Mouse (Mus musculus): ENCODE data around the gene Dcx.

The Dcx gene

DNA sequence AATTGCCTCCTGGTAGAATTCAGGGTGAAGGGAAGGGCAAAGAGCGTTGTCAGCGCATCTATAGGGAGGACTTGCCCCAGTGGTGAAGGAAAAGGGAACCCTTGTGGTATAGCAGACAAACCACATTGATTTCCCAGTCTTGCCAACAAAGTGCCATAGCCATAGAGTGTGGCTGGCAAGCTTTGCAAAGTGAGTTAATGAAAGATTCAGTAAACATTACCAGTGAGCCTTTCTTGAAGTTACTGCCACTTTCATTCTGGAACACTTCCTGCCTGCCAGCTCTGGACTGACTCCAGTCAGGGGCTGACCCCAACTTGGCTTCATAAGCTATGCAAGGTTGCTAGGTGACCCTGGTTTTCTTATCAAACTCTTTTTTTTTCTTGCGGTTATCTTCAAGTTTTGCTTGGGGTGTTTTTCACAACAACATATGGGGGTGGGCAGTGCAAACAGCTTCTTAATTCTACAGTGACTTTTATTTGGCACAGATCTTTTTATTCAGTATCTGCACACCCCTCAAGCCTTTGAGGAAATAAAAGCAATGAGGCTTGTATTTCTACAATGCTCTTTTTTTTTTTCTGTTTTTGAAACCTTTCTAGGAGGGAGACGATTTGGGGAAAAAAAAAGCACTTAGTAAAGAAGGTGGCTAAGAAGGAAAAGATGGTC lies 51.2 kb downstream of the Dcx start:
- TF ChIP-seq GATA4 (IDR thresholded peaks at IDR 0.05; ENCODE audit: insufficient replicate concordance, low read length) = no peak

DNA sequence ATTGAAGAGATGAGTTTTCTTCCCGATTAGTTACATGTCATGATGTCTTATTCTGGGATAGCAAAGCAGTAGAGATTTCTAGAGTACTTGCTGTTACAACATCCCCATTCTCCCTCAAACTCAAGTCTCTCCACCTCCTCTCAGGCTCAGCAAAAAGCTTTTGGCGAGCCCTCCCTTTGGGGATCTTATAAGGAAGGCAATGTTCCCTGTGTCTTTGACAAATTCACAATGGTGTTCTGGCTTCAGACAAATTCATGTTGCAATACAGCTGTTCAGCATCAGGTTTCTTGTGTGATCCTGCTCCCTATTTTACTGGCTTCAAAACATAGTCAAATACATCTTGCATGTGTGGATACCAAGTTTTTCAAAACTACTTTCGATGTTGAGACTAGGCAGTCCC lies 53.5 kb downstream of the Dcx start:
- TF ChIP-seq GATA4 (IDR thresholded peaks at IDR 0.05; ENCODE audit: insufficient replicate concordance, low read length) = no peak

GRCm38 (mm10) chrX:143867129-143867664 lies 65.9 kb downstream of the Dcx start:
- no peak for TF ChIP-seq GATA4 (IDR thresholded peaks at IDR 0.05; ENCODE audit: insufficient replicate concordance, low read length)

GRCm38 (mm10) chrX:143851351-143851750 lies 81.8 kb downstream of the Dcx start:
- no peak for TF ChIP-seq GATA4 (IDR thresholded peaks at IDR 0.05; ENCODE audit: insufficient replicate concordance, low read length)

DNA sequence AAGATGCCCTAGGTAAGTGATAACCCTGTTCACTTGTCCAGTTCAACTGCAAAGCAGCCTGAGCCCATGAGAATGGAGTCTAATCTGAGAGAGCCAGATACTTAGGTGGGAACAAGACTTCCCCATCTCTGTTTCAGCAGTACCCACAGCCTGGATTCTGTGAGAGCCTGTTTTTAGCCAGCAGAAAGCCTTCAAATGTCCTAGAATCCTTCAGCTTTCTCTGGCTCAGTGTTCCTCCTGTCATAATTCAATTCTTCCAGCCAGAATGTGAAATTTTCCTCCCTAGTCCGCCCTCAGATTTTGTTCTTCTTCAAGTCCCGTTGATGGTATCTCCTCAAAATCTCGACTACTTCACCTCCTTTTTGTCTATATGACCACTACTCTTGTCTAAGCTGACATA lies 83.1 kb downstream of the Dcx start:
- no peak for TF ChIP-seq GATA4 (IDR thresholded peaks at IDR 0.05; ENCODE audit: insufficient replicate concordance, low read length)

- no peak for TF ChIP-seq GATA4 (IDR thresholded peaks at IDR 0.05; ENCODE audit: insufficient replicate concordance, low read length)
Measured at GRCm38 (mm10) chrX:143846637-143847036, 86.5 kb downstream of the Dcx start.

DNA sequence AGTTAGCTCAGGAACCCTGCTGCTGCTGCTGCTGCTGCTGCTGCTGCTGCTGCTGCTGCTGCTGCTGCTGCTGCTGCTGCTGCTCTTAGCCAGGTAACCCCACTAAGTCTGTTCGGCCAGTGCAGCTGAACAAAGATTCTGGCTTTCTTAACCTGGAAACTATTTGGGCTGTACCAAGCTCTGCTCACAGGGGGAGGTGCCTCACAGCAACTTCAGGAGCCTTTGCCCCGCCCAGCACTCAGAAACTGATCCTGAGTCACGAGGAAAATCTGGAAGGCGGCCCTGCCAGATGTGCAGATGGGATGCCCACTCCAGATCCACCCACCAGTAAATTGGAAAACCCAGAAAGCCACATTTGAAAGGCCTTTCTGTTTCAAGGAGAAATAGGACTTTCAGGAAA lies 105.9 kb downstream of the Dcx start, which contains the start of gene Capn6:
Gene Capn6 (minus strand): TSS at position 203 of the 400 bp plus-strand sequence.
- no peak for TF ChIP-seq GATA4 (IDR thresholded peaks at IDR 0.05; ENCODE audit: insufficient replicate concordance, low read length)

- TF ChIP-seq GATA4 (IDR thresholded peaks at IDR 0.05; ENCODE audit: insufficient replicate concordance, low read length) = no peak
Measured at GRCm38 (mm10) chrX:143826521-143826920, 106.6 kb downstream of the Dcx start.

DNA sequence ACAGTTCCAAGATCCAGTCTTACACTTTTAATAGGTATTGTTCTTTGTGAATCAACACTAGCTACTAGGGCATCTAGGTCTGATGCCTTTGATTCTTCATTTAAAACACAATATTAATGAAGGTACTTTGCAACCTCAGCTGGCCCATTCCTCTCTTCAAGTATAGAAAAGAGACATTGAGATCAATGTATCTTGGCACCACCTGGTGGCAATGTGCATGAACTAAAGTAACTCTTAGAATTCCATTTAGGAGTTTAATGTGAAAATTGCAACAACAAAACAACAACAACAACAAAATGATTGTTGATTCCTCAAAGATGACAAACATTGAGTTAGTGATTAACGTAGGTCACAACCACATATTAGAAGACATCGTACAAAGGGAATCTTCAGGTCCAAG lies 114.2 kb downstream of the Dcx start:
- TF ChIP-seq GATA4 (IDR thresholded peaks at IDR 0.05; ENCODE audit: insufficient replicate concordance, low read length) = no peak

GRCm38 (mm10) chrX:143815948-143816347 lies 117.2 kb downstream of the Dcx start:
- TF ChIP-seq GATA4 (IDR thresholded peaks at IDR 0.05; ENCODE audit: insufficient replicate concordance, low read length) = no peak

All from liver, adult (tissue).